Mouse (Mus musculus) thymus, adult 2 months (tissue): ENCODE measurements around the gene Gm21970.

Source experiments
- CTCF ChIP-seq: fragments of 200-500 bp; IDR thresholded peaks from 2 replicates; pipeline ENCODE4 v1.5.1; 2012; ENCODE audit warnings: mild to moderate bottlenecking, control low read depth, low read length, moderate library complexity, borderline replicate concordance; ENCODE audit not compliant: control insufficient read depth, poor library complexity, insufficient read depth; ENCODE audit errors: extremely low read depth
- POLR2A ChIP-seq: fragments of 200-500 bp; IDR thresholded peaks from 2 replicates; pipeline ENCODE4 v1.6.1; 2012; ENCODE audit warnings: mild to moderate bottlenecking, low read length, control low read depth, moderate library complexity; ENCODE audit not compliant: control insufficient read depth, poor library complexity, insufficient read depth; ENCODE audit errors: extremely low read depth

- TF ChIP-seq CTCF (no peak), POLR2A (no peak)
Measured at GRCm38 (mm10) chr16:91372577-91373472, 18.7 kb upstream of the Gm21970 start, which contains the start of gene Ifnar2.
